In the genomic region with DNA sequence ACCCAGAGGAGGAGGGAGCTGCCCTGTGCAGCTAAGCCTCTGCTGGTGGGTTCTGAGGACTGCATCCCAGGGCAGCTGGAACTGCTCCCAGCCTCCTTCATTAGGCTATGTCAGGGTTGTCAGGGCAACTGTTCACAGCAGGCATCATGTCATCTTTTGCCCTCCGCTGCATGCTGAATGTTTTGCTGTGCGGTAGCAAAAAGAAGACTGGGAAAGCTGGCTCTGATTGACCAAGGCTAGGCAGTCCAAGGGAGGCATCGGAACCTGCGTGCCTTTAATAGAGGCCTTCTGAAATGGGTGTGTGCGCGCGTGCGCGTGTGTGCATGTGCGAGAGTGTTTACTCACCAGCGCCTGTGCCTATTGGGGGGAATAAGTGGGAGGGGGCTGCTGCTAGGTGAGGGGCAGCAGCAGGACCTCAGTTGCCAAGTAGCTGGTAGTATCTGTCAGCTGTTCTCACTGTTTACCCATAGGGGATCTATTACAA, we compare ENCODE assay signal across 8 mouse cellular contexts. TPM values are rescaled to one million over a fixed set of nuclear protein-coding genes. Genes with fewer than 3 reads are reported as not detected.
DNase-seq lines count a peak whose midpoint lies in the region; ATAC-seq and TF ChIP-seq lines count a peak whose summit lies in the region.

No protein-coding gene starts in this region.

- H3K4me3 ChIP-seq in CH12.LX (replicated peaks in 1 of 3; ENCODE audit: low read depth in 2 of 3, low read length in 2 of 3, poor library complexity in 1 of 3), result no peak overlapping the region
- H3K4me3 ChIP-seq in forebrain, embryonic 12.5 days (replicated peaks), result peak overlapping the region; percentile 27
- H3K4me3 ChIP-seq in heart, embryonic 16.5 days (ENCODE audit: low read length), result peak overlapping the region; percentile 41
- peak overlapping the region; percentile 33 for H3K4me3 ChIP-seq in midbrain, embryonic 15.5 days

- in situ Hi-C loops in CH12.LX (cut with MboI; ENCODE audit: low pct_ligation_motif_present, low pct_unique_long_range_greater_than_20kb, low sequenced_read_pairs), result no loop called here

- 24% methylated on average over 11 of the region's 11 CpGs for WGBS in forebrain, embryonic 12.5 days
- WGBS in heart, embryonic 16.5 days, result 49% methylated on average over 11 of the region's 11 CpGs
- WGBS in midbrain, embryonic 15.5 days, result 12% methylated on average over 11 of the region's 11 CpGs

- H3K27ac ChIP-seq in CH12.LX (ENCODE audit: insufficient read depth, low read depth), result no peak overlapping the region
- peak overlapping the region; percentile 68 for H3K27ac ChIP-seq in forebrain, embryonic 12.5 days
- peak overlapping the region; percentile 44 for H3K27ac ChIP-seq in heart, embryonic 16.5 days (ENCODE audit: low read length)
- peak overlapping the region; percentile 66 for H3K27ac ChIP-seq in midbrain, embryonic 15.5 days

- peak; percentile 46 for TF ChIP-seq RAD21 in CH12.LX (IDR thresholded peaks at IDR 0.05; ENCODE audit: low read depth, low read length)

- no peak overlapping the region for H3K9ac ChIP-seq in CH12.LX (ENCODE audit: insufficient read depth, low read depth)
- peak overlapping the region; percentile 22; the same call in 1 of the 2 replicates for H3K9ac ChIP-seq in forebrain, embryonic 12.5 days
- H3K9ac ChIP-seq in heart, embryonic 16.5 days (ENCODE audit: low read length), result peak overlapping the region; percentile 60; the same call in 1 of the 2 replicates
- H3K9ac ChIP-seq in midbrain, embryonic 15.5 days, result peak overlapping the region; percentile 27

- no peaks in the 10 kb centered on the region for H3K79me2 ChIP-seq in CH12.LX (replicated peaks; ENCODE audit: control insufficient read depth, extremely low read depth, insufficient read depth, poor library complexity, severe bottlenecking)

- dilution Hi-C loops in CH12.LX (cut with MboI; ENCODE audit: extremely low pct_ligation_motif_present, extremely low pct_unique_long_range_greater_than_20kb, low sequenced_read_pairs), result no loop called here

- TF ChIP-seq POLR2A in CH12.LX (IDR thresholded peaks at IDR 0.05; ENCODE audit: low read depth, low read length), result no peak

- H3K4me2 ChIP-seq in CH12.LX (ENCODE audit: insufficient read depth, low read depth, poor library complexity, severe bottlenecking), result peak overlapping the region; percentile 86; the same call in 1 of the 2 replicates
- H3K4me2 ChIP-seq in forebrain, embryonic 12.5 days, result peak overlapping the region; percentile 50
- peak overlapping the region; percentile 68 for H3K4me2 ChIP-seq in heart, embryonic 16.5 days (ENCODE audit: low read depth, low read length)
- peak overlapping the region; percentile 59 for H3K4me2 ChIP-seq in midbrain, embryonic 15.5 days

- peaks cover 2% of the 10 kb centered on the region for H3K27me3 ChIP-seq in CH12.LX (replicated peaks)
- 0 out of 2 replicates have a peak, but pooled peaks cover 8% of the 10 kb centered on the region for H3K27me3 ChIP-seq in forebrain, embryonic 12.5 days
- H3K27me3 ChIP-seq in heart, embryonic 16.5 days (ENCODE audit: control insufficient read depth, insufficient read depth, low read length), result 0 out of 2 replicates have a peak, but pooled peaks cover 2% of the 10 kb centered on the region
- peaks cover 4% of the 10 kb centered on the region; the same call in 1 of the 2 replicates for H3K27me3 ChIP-seq in midbrain, embryonic 15.5 days (replicated peaks)

- peak in 1 of 2 experiments; percentile 97; a peak in 3 of 4 replicates for TF ChIP-seq CTCF in CH12.LX (conservative IDR thresholded peaks at IDR 0.05 in 1 of 2, IDR thresholded peaks at IDR 0.05 in 1 of 2; ENCODE audit: low read depth in 2 of 2, low read length in 2 of 2)

- peak; percentile 89 for ATAC-seq in cerebellum, adult (ENCODE audit: insufficient number of reproducible peaks, low FRiP score, low TSS enrichment)
- ATAC-seq in forebrain, embryonic 12.5 days (ENCODE audit: low FRiP score), result peak; percentile 97
- ATAC-seq in heart, embryonic 16.5 days (replicated peaks; ENCODE audit: extremely low read depth, insufficient read depth, low FRiP score), result peak; percentile 95
- ATAC-seq in midbrain, embryonic 15.5 days (replicated peaks), result peak; percentile 96

- no peaks in the 10 kb centered on the region for H3K9me3 ChIP-seq in CH12.LX (replicated peaks; ENCODE audit: low read length)
- H3K9me3 ChIP-seq in forebrain, embryonic 12.5 days, result no peaks in the 10 kb centered on the region
- H3K9me3 ChIP-seq in heart, embryonic 16.5 days (replicated peaks; ENCODE audit: control insufficient read depth, low read length), result no peaks in the 10 kb centered on the region
- H3K9me3 ChIP-seq in midbrain, embryonic 15.5 days, result no peaks in the 10 kb centered on the region

- DNase-seq in CH12.LX (ENCODE audit: extremely low read depth) (peak; percentile 48), liver (peak; percentile 59)
- peak; percentile 85 for DNase-seq in kidney, postnatal 14 days
- peak; percentile 79 for DNase-seq in testis, postnatal 10 days (ENCODE audit: low spot score)

- H3K36me3 ChIP-seq in CH12.LX (replicated peaks in 1 of 2; ENCODE audit: control insufficient read depth in 1 of 2, insufficient read depth in 1 of 2, low read length in 1 of 2), result no peaks in the 10 kb centered on the region
- no peaks in the 10 kb centered on the region for H3K36me3 ChIP-seq in forebrain, embryonic 12.5 days (replicated peaks)
- no peaks in the 10 kb centered on the region for H3K36me3 ChIP-seq in heart, embryonic 16.5 days (ENCODE audit: control insufficient read depth, insufficient read depth)
- H3K36me3 ChIP-seq in midbrain, embryonic 15.5 days (replicated peaks), result no peaks in the 10 kb centered on the region

- H3K4me1 ChIP-seq in CH12.LX (ENCODE audit: control insufficient read depth in 1 of 2, insufficient read depth in 2 of 2), result peaks cover 5 to 16% of the 10 kb centered on the region in 2 experiments
- H3K4me1 ChIP-seq in forebrain, embryonic 12.5 days, result peaks cover 20% of the 10 kb centered on the region
- H3K4me1 ChIP-seq in heart, embryonic 16.5 days (ENCODE audit: control insufficient read depth, insufficient read depth, low read length), result peaks cover 10% of the 10 kb centered on the region; the same call in 1 of the 2 replicates
- H3K4me1 ChIP-seq in midbrain, embryonic 15.5 days, result peaks cover 23% of the 10 kb centered on the region

- TF ChIP-seq EP300 in CH12.LX (IDR thresholded peaks at IDR 0.05; ENCODE audit: low read length), result no peak

TF ChIP-seq in CH12.LX, 34 proteins besides CTCF, POLR2A, EP300 and RAD21:
- TF ChIP-seq JUN (IDR thresholded peaks at IDR 0.05; ENCODE audit: insufficient read depth, low read depth, low read length) (no peak), SMC3 (IDR thresholded peaks at IDR 0.05; ENCODE audit: low read depth, low read length) (peak; percentile 54), JUND (conservative IDR thresholded peaks at IDR 0.05; ENCODE audit: low read depth, low read length) (no peak)
TF ChIP-seq in CH12.LX: peak in this region for 1.

RNA-seq across cellular contexts. Expression of a gene that starts 22.4 kb away (rescaled TPM):
- total RNA-seq in CH12.LX (2012; rRNA removed), result 7.4 and 8.8 TPM in 2 replicates
- 21.6 and 23.3 TPM in 2 replicates for total RNA-seq in CH12.LX (2014; rRNA removed)
- polyA plus RNA-seq in CH12.LX (2012; ENCODE audit: insufficient read length, low read depth), result 31.1 and 48.0 TPM in 2 replicates
- polyA plus RNA-seq in forebrain, embryonic 12.5 days (2016; fragmentation: Nextera tagmentation; extraction: Ambion mirVana), result 6.3 and 8.2 TPM in 2 replicates
- 7.6 and 7.8 TPM in 2 replicates for polyA plus RNA-seq in heart, embryonic 16.5 days (2015; fragmentation: Nextera tagmentation; extraction: Ambion mirVana)
- polyA plus RNA-seq in midbrain, embryonic 15.5 days (2015; fragmentation: Nextera tagmentation; extraction: Ambion mirVana), result 6.6 and 7.7 TPM in 2 replicates

Comparison
In these comparisons a context has a peak if more than half of its experiments do, and no peak if none do; other contexts are left out.
1. H3K4me3 ChIP-seq: peak in forebrain, embryonic 12.5 days (single experiment), heart, embryonic 16.5 days (single experiment) and midbrain, embryonic 15.5 days (single experiment); none in CH12.LX (0 of 3).
2. Peak in every context shown above with its lines, with median percentiles within 50 percentile points of each other: DNase-seq, H3K4me2 ChIP-seq and ATAC-seq.